Mouse (Mus musculus) lung, embryonic 14.5 days (tissue): ENCODE data around the gene Fam198a. TPM values are rescaled to one million over a fixed set of nuclear protein-coding genes. Genes with fewer than 3 reads are reported as not detected.

ENCODE experiments used
- ATAC-seq: fragments of 200-750 bp; cut with Nextera tagmentation; 2 replicates; pipeline ENCODE4 v1.8.0; 2017; ENCODE audit warnings: mild to moderate bottlenecking, moderate TSS enrichment, moderate library complexity; ENCODE audit not compliant: insufficient read depth
- DNase-seq: peaks from one replicate; pipeline ENCODE4 v3.0.0-alpha.2; 2015
- H3K27ac ChIP-seq: fragments of 300-500 bp; sonication (generic); 2 replicates; pipeline ENCODE4 v1.5.1; 2014; ENCODE audit warnings: low read depth, mild to moderate bottlenecking, moderate library complexity
- H3K27me3 ChIP-seq: fragments of 300-500 bp; sonication (generic); 2 replicates; pipeline ENCODE4 v1.6.1; 2014; ENCODE audit warnings: low read length, control low read depth; ENCODE audit not compliant: insufficient read depth
- H3K36me3 ChIP-seq: fragments of 300-500 bp; sonication (generic); 2 replicates; pipeline ENCODE4 v1.6.1; 2014; ENCODE audit warnings: control low read depth; ENCODE audit not compliant: insufficient read depth
- H3K4me1 ChIP-seq: fragments of 300-500 bp; sonication (generic); 2 replicates; pipeline ENCODE4 v1.6.1; 2014; ENCODE audit warnings: antibody characterized with exemption, control low read depth; ENCODE audit not compliant: insufficient read depth
- H3K4me2 ChIP-seq: fragments of 300-500 bp; sonication (generic); 2 replicates; pipeline ENCODE4 v1.6.1; 2014; ENCODE audit warnings: mild to moderate bottlenecking
- H3K4me3 ChIP-seq: fragments of 300-500 bp; sonication (generic); 2 replicates; pipeline ENCODE4 v1.5.1; 2014; ENCODE audit warnings: low read depth, low read length
- H3K9ac ChIP-seq: fragments of 300-500 bp; sonication (generic); 2 replicates; pipeline ENCODE4 v1.6.1; 2014
- H3K9me3 ChIP-seq: fragments of 300-500 bp; sonication (generic); 2 replicates; pipeline ENCODE4 v1.6.1; 2016; ENCODE audit warnings: low read depth, low read length, control low read depth
- CTCF ChIP-seq: IDR thresholded peaks from 2 replicates; pipeline ENCODE4 v1.5.1; 2016; ENCODE audit warnings: antibody characterized with exemption, low read depth
- WGBS: fragments of 180-500 bp; shearing (Covaris S2); extraction: QIAGEN DNeasy Blood & Tissue Kit; methylation state at CpG from one replicate; pipeline ENCODE4 v1.1.7; 2014; 5-methylcytosine and 5-hydroxymethylcytosine counted together
- polyA plus RNA-seq: library from polyadenylated mRNA; unstranded; fragments of >200 nt; fragmentation: Nextera tagmentation; extraction: Ambion mirVana; gene quantifications from 2 replicates; pipeline ENCODE4 v1.2.1, GENCODE M21; 2014

The Fam198a gene
- polyA plus RNA-seq, 1 experiment from 2014 or later: 2.2 TPM

DNA sequence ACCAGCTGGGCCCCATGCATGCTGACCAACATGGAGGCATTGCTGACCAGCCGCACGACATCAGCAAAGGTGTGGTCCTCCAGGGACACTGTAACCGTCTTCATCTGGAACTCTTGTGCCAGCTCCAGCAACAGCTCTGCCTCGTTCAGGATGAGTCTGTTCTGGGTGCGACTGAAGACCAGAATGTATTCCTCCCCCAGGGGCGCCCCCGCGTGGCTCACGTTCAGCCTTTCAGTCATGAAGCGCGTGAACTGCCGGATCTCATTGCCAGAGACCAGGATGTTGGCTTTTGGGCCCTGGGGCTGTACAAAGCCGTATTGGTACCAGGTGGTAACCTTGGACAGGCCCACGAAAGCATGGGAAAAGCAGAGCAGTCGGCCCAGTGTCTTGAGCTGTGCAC, 31.9 kb downstream of the Fam198a start:
- WGBS: 90% methylated on average over 15 of the region's 15 CpGs
- H3K4me2 ChIP-seq: no peak overlapping the region
- H3K4me1 ChIP-seq: no peaks in the 10 kb centered on the region
- H3K4me3 ChIP-seq: no peak overlapping the region
- H3K27me3 ChIP-seq: no peaks in the 10 kb centered on the region
- no peak for DNase-seq
- H3K9me3 ChIP-seq: no peaks in the 10 kb centered on the region
- H3K9ac ChIP-seq: no peak overlapping the region
- no peaks in the 10 kb centered on the region; the same call in 1 of the 2 replicates for H3K36me3 ChIP-seq
- no peak overlapping the region for H3K27ac ChIP-seq
- ATAC-seq: no peak
- TF ChIP-seq CTCF: no peak

DNA sequence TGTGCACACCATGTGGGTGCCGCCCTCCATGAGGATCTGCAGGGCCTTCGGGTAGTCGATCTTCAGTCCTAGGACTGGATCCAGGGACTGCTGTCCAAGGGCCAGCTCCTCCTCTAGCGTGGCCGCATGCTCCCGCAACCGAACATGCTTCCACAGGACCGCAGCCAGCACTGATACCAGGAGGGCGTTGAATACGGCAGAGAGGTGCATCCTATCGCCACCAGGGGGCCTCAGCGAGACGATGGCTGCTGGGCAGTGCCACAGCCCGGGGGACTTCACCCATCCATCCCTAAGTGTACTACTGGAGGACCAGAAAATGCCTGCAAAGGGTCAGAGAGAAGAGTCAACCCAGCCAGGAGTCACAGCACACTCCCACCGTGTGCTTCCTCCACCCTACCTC, 32.7 kb downstream of the Fam198a start:
- peak; percentile 93 for TF ChIP-seq CTCF
- no peak overlapping the region for H3K27ac ChIP-seq
- no peak overlapping the region for H3K4me3 ChIP-seq
- no peak overlapping the region for H3K4me2 ChIP-seq
- DNase-seq (peak; percentile 81), ATAC-seq (peak; percentile 29; the same call in 1 of the 2 replicates)
- no peaks in the 10 kb centered on the region for H3K4me1 ChIP-seq
- no peaks in the 10 kb centered on the region; the same call in 1 of the 2 replicates for H3K36me3 ChIP-seq
- H3K9me3 ChIP-seq: no peaks in the 10 kb centered on the region
- 45% methylated on average over 15 of the region's 15 CpGs for WGBS
- no peaks in the 10 kb centered on the region for H3K27me3 ChIP-seq
- no peak overlapping the region for H3K9ac ChIP-seq

DNA sequence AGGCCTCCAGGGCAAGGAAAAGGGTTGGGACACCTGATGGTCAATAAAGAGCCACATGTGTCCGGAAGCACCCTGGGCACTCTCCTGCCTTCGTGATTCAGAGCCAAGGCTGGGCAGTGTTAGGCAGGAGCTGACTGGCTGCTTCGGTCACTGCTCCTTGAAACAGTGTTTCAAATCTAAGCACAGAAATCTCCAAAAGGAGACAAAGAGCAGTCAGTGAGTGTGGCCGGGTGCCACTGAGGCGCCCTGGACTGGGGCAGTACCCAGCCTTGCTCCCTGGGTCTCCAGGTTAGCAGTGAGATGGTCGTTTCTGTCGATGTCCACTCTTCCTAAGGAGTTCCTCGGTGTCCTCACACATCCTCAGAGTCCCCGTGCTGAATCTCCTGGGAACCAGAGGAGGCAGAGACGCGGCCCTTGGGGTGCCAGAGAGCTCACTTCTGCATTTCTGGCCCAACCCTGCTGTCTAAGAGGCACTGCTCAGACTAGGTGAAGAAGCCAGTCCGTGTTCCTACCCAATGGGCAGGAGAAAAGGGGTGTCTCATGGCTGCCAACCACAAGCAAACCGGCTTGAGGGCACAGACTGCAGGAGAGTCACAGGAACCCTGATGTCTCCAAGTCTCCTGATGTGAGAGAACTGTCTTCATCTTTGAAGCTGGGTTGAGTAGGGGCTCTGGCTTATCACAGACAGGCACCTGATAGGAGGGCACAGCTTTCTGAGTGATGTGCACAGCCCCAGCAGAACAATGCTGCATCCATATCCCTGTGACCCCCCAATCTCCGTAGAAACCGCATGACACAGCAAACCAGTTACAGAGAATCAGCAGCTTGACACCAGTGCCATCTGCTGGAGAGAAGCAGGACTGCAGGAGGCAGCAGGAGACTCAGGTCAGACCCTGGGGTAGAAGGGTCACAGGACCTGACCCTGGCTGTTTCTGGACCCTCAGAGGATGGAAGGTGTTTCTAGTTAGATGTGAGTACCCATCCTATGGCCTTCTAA, 34.0 kb downstream of the Fam198a start:
- no peaks in the 10 kb centered on the region for H3K27me3 ChIP-seq
- 67% methylated on average over 15 of the region's 15 CpGs for WGBS
- H3K36me3 ChIP-seq: no peaks in the 10 kb centered on the region; the same call in 1 of the 2 replicates
- peak; percentile 36; the same call in 1 of the 2 replicates for ATAC-seq
- no peak overlapping the region for H3K9ac ChIP-seq
- peak; percentile 100 for TF ChIP-seq CTCF
- DNase-seq: peak; percentile 87
- no peak overlapping the region for H3K27ac ChIP-seq
- H3K4me3 ChIP-seq: no peak overlapping the region
- H3K4me2 ChIP-seq: no peak overlapping the region
- no peaks in the 10 kb centered on the region for H3K9me3 ChIP-seq
- no peaks in the 10 kb centered on the region for H3K4me1 ChIP-seq

DNA sequence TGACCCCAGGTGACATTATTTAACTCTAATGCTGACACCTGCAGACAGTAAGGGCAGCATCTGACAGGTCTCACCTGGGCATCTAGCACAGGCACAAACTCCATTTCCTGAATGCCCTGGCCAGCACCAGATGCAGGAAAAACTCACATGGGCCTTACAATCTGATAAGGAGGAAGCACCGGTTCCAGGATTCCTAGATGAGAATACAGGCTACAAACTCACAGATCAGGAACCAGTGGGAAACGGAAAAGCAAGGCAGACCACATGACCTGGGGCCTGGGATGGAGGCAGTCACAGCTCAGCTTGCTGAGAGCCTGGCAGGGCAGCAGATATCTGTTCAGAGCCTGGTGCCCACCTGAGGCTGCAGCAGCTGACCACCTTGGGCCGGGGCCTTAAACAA, 38.1 kb downstream of the Fam198a start:
- H3K4me1 ChIP-seq: no peaks in the 10 kb centered on the region
- H3K4me2 ChIP-seq: no peak overlapping the region
- DNase-seq (no peak), ATAC-seq (no peak)
- H3K27ac ChIP-seq: no peak overlapping the region
- H3K9ac ChIP-seq: no peak overlapping the region
- H3K27me3 ChIP-seq: no peaks in the 10 kb centered on the region
- TF ChIP-seq CTCF: no peak
- no peaks in the 10 kb centered on the region for H3K36me3 ChIP-seq
- 61% methylated on average over 3 of the region's 3 CpGs for WGBS
- no peak overlapping the region for H3K4me3 ChIP-seq
- no peaks in the 10 kb centered on the region for H3K9me3 ChIP-seq

DNA sequence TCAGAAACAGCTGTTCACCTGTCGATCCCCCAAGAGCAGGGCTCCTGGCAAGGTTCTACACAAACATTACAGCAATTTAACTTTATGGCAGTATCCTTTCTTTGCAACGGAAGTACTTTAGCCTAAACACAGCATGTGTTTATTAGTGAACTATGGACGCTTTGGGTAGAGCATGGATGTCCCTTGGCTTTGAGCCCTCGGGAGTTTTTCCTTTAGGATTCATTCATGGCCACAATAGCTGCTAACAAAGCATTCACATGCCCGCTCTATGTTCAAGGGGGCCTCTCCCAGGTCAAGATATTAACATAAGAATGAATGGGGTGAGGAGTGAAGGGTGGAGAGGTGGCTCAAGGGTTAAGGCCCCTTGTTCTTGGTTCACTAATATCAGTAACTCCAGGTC, 38.7 kb downstream of the Fam198a start:
- no peak for TF ChIP-seq CTCF
- H3K4me2 ChIP-seq: no peak overlapping the region
- no peak for ATAC-seq
- no peak overlapping the region for H3K4me3 ChIP-seq
- H3K4me1 ChIP-seq: no peaks in the 10 kb centered on the region
- 67% methylated on average over 5 of the region's 5 CpGs for WGBS
- H3K9ac ChIP-seq: no peak overlapping the region
- no peak for DNase-seq
- H3K36me3 ChIP-seq: no peaks in the 10 kb centered on the region
- H3K27ac ChIP-seq: no peak overlapping the region
- no peaks in the 10 kb centered on the region for H3K27me3 ChIP-seq
- H3K9me3 ChIP-seq: no peaks in the 10 kb centered on the region

DNA sequence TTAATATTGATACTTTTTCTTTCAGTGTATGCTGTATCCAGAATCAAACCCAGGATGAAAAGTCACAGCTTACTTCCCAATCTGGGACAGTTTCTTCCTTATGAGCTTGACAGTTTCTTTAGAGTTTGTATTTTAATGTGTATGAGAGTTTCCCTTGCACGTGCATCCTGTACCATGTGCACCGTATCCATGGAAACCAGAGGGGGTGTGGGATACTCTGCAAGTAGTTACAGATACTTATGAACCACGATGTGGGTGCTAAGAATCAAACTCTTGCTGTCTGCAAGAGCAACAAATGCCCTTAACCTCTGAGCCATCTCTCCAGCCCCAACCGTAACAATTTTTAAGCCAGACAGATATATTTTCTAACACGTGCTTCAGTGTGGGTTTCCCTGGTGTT, 40.3 kb downstream of the Fam198a start:
- no peaks in the 10 kb centered on the region for H3K36me3 ChIP-seq
- H3K27me3 ChIP-seq: no peaks in the 10 kb centered on the region
- TF ChIP-seq CTCF: no peak
- H3K9ac ChIP-seq: no peak overlapping the region
- no peaks in the 10 kb centered on the region for H3K9me3 ChIP-seq
- no peaks in the 10 kb centered on the region for H3K4me1 ChIP-seq
- ATAC-seq (no peak), DNase-seq (no peak)
- H3K4me3 ChIP-seq: no peak overlapping the region
- H3K4me2 ChIP-seq: no peak overlapping the region
- no peak overlapping the region for H3K27ac ChIP-seq
- whole genome bisulfite sequencing: 59% methylated on average over 5 of the region's 5 CpGs

DNA sequence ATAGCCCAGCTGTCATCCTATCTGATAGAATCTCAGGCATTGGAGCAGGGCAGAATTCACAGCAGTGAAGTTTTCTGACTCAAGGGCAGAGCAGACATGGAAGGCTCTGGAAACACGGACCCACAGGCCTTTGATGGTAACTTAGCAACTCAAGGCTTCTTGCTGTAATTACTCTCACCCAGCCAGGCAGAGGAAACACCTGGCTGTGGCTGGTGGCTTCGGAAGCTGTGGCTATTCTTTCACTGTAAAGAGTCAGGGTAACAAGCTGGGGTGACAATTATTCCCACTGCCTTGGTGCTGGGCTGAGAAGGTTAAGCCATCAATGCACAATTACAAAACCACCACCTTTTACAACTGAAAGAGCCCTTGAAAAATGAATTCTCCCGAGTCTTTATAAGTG, 42.3 kb downstream of the Fam198a start:
- H3K27ac ChIP-seq: no peak overlapping the region
- no peak for ATAC-seq
- no peaks in the 10 kb centered on the region for H3K4me1 ChIP-seq
- 67% methylated on average over 3 of the region's 3 CpGs for WGBS
- no peak for DNase-seq
- no peak overlapping the region for H3K9ac ChIP-seq
- no peaks in the 10 kb centered on the region for H3K36me3 ChIP-seq
- H3K27me3 ChIP-seq: no peaks in the 10 kb centered on the region
- no peak overlapping the region for H3K4me3 ChIP-seq
- no peak for TF ChIP-seq CTCF
- no peaks in the 10 kb centered on the region for H3K9me3 ChIP-seq
- no peak overlapping the region for H3K4me2 ChIP-seq
